Mouse (Mus musculus): ENCODE data around the gene Ltc4s.

DNA sequence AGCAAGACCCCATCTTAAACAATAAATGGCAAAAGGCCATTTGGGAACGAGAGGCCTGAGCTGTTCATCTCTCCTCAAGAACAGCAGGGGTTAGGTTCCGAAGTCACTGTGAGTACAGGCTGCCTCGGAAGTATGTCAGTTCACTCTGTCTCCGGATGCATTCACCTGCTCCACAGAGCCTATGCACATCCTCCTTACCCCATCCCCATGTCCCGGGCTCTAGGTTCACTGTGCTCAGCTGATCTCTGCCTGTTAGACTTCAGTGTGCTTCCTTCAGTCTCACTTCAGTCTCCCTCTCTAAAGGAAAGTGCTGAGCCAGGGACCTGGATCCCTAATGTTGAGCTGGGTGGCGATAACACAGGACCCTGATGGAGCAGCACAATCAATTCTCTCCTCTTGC is 39.3 kb upstream of the Ltc4s start:
- TF ChIP-seq TAL1 (conservative IDR thresholded peaks at IDR 0.05; ENCODE audit: low read depth, low read length) (no peak), CTCF (IDR thresholded peaks at IDR 0.05; ENCODE audit: low read depth, low read length) (no peak), GATA1 (IDR thresholded peaks at IDR 0.05; ENCODE audit: borderline replicate concordance, low read length) (no peak), GATA2 (IDR thresholded peaks at IDR 0.05; ENCODE audit: borderline replicate concordance, low read depth, low read length) (no peak)
